Mouse (Mus musculus): Measurements from ENCODE around the gene Filip1l.

- TF ChIP-seq CTCF (IDR thresholded peaks at IDR 0.05; ENCODE audit: borderline replicate concordance, control insufficient read depth, extremely low read depth, insufficient read depth, low read length, poor library complexity) (no peak), POLR2A (IDR thresholded peaks at IDR 0.05; ENCODE audit: control insufficient read depth, extremely low read depth, insufficient read depth, low read length, poor library complexity) (no peak)
Observed at GRCm38 (mm10) chr16:57353932-57354331, 1.0 kb downstream of the Filip1l start.
